Mouse (Mus musculus) liver, adult 2 months (tissue): ENCODE measurements at regions not wholly inside any gene's neighbourhood (a gene's known extent, or its start where the extent isn't known, plus 50 kb on each side); places are given as distances from the start of the nearest gene placed in this dataset.

Experiments
- CTCF ChIP-seq: fragments of 200-500 bp; IDR thresholded peaks from 2 replicates; pipeline ENCODE4 v1.5.1; 2011; ENCODE audit warnings: low read depth, low read length, control low read depth
- POLR2A ChIP-seq: fragments of 200-500 bp; IDR thresholded peaks from 2 replicates; pipeline ENCODE4 v1.6.1; 2011; ENCODE audit warnings: low read length, control low read depth; ENCODE audit not compliant: insufficient read depth; ENCODE audit errors: extremely low read depth

DNA sequence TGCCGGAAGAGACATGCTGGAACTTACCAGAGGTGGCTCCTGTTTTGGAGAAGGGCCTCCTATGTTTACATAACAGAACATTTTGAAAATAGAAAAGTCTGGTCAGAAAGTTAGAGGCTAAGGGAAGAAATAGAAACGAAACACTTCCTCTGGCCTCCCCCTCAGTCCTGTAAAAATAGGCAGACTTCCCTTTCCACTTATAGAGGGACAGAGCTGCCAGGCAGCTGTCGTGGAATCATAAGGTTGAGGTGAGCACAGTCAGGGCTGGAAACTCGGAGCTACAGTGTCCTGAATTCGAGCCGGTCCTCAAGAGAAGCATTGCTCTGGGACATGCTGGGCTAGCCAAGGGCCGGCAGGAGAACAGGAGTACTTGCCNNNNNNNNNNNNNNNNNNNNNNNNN, 94.0 kb upstream of the Egr2 start:
- no peak for TF ChIP-seq CTCF
- TF ChIP-seq POLR2A, result no peak
